Mouse (Mus musculus) thymus, adult 2 months (tissue): ENCODE results near the gene Syt8. TPM values are rescaled to one million over a fixed set of nuclear protein-coding genes. Genes with fewer than 3 reads are reported as not detected.

Source experiments
- DNase-seq: peaks from one replicate; pipeline ENCODE4 v3.0.0; 2021
- H3K27ac ChIP-seq: fragments of 200-500 bp; 2 replicates; pipeline ENCODE4 v1.5.1; 2012; ENCODE audit warnings: low read length, control low read depth; ENCODE audit not compliant: control insufficient read depth, insufficient read depth
- H3K27me3 ChIP-seq: fragments of 200-500 bp; 2 replicates; pipeline ENCODE4 v1.6.1; 2012; ENCODE audit warnings: mild to moderate bottlenecking, low read length, moderate library complexity, mixed read lengths; ENCODE audit not compliant: control insufficient read depth, insufficient read depth
- H3K36me3 ChIP-seq: fragments of 200-500 bp; 2 replicates; pipeline ENCODE4 v1.6.1; 2012; ENCODE audit warnings: mild to moderate bottlenecking, low read length, moderate library complexity; ENCODE audit not compliant: control insufficient read depth, insufficient read depth
- H3K4me1 ChIP-seq: fragments of 200-500 bp; replicated peaks from 2 replicates; pipeline ENCODE4 v1.6.1; 2012; ENCODE audit warnings: low read length; ENCODE audit not compliant: control insufficient read depth, insufficient read depth
- H3K4me3 ChIP-seq: fragments of 200-500 bp; 2 replicates; pipeline ENCODE4 v1.5.1; 2012; ENCODE audit warnings: mild to moderate bottlenecking, low read length, control low read depth, moderate library complexity; ENCODE audit not compliant: control insufficient read depth, insufficient read depth
- CTCF ChIP-seq: fragments of 200-500 bp; IDR thresholded peaks from 2 replicates; pipeline ENCODE4 v1.5.1; 2012; ENCODE audit warnings: mild to moderate bottlenecking, control low read depth, low read length, moderate library complexity, borderline replicate concordance; ENCODE audit not compliant: control insufficient read depth, poor library complexity, insufficient read depth; ENCODE audit errors: extremely low read depth
- POLR2A ChIP-seq: fragments of 200-500 bp; IDR thresholded peaks from 2 replicates; pipeline ENCODE4 v1.6.1; 2012; ENCODE audit warnings: mild to moderate bottlenecking, low read length, control low read depth, moderate library complexity; ENCODE audit not compliant: control insufficient read depth, poor library complexity, insufficient read depth; ENCODE audit errors: extremely low read depth
- WGBS: fragments of 180-500 bp; shearing (Covaris S2); methylation state at CpG from one replicate; pipeline ENCODE4 v1.1.7; 2018; 5-methylcytosine and 5-hydroxymethylcytosine counted together
- polyA plus RNA-seq: library from polyadenylated mRNA; depleted of rRNA; stranded (reverse); fragments of >200 nt; gene quantifications from 2 replicates; pipeline ENCODE4 v1.2.3, GENCODE M21; 2012

The Syt8 gene
- polyA plus RNA-seq, 1 experiment = 2.2 TPM

GRCm38 (mm10) chr7:142454706-142455105 lies 20.1 kb downstream of the Syt8 start:
- peaks cover 32% of the 10 kb centered on the region for H3K4me1 ChIP-seq
- DNase-seq = no peak
- no peak overlapping the region for H3K4me3 ChIP-seq
- H3K36me3 ChIP-seq = no peaks in the 10 kb centered on the region
- no peaks in the 10 kb centered on the region for H3K27me3 ChIP-seq
- TF ChIP-seq CTCF = no peak
- TF ChIP-seq POLR2A = no peak
- H3K27ac ChIP-seq = no peak overlapping the region
- WGBS = 90% methylated on average over 1 of the region's 1 CpGs

GRCm38 (mm10) chr7:142455251-142455650 lies 20.6 kb downstream of the Syt8 start:
- no peak for DNase-seq

GRCm38 (mm10) chr7:142456806-142457205 lies 22.2 kb downstream of the Syt8 start:
- TF ChIP-seq POLR2A = no peak
- WGBS = 95% methylated on average over 3 of the region's 3 CpGs
- Histone ChIP-seq H3K36me3 (no peaks in the 10 kb centered on the region), H3K4me3 (no peak overlapping the region), H3K27me3 (no peaks in the 10 kb centered on the region), H3K27ac (peak overlapping the region; percentile 71), H3K4me1 (peaks cover 40% of the 10 kb centered on the region)
- peak; percentile 21 for DNase-seq

More at GRCm38 (mm10) chr7:142455251-142455650, 20.6 kb downstream of the Syt8 start:
- Histone ChIP-seq H3K4me1 (peaks cover 37% of the 10 kb centered on the region), H3K27ac (no peak overlapping the region), H3K27me3 (no peaks in the 10 kb centered on the region), H3K36me3 (no peaks in the 10 kb centered on the region), H3K4me3 (no peak overlapping the region)
- 93% methylated on average over 2 of the region's 2 CpGs for WGBS
- no peak for TF ChIP-seq POLR2A
- no peak for TF ChIP-seq CTCF

GRCm38 (mm10) chr7:142457227-142457811 lies 22.7 kb downstream of the Syt8 start:
- Histone ChIP-seq H3K27me3 (no peaks in the 10 kb centered on the region), H3K4me1 (peaks cover 45% of the 10 kb centered on the region), H3K4me3 (no peak overlapping the region), H3K27ac (peak overlapping the region; percentile 71), H3K36me3 (no peaks in the 10 kb centered on the region)
- no peak for TF ChIP-seq CTCF
- no peak for TF ChIP-seq POLR2A
- WGBS = 6% methylated on average over 3 of the region's 3 CpGs
- DNase-seq = peak; percentile 68

GRCm38 (mm10) chr7:142458026-142458425 lies 23.4 kb downstream of the Syt8 start:
- Histone ChIP-seq H3K4me1 (peaks cover 52% of the 10 kb centered on the region), H3K27me3 (no peaks in the 10 kb centered on the region), H3K4me3 (no peak overlapping the region), H3K27ac (peak overlapping the region; percentile 71), H3K36me3 (no peaks in the 10 kb centered on the region)
- TF ChIP-seq POLR2A (no peak), CTCF (no peak)
- 40% methylated on average over 2 of the region's 2 CpGs for WGBS
- DNase-seq = no peak

GRCm38 (mm10) chr7:142458676-142459298 lies 24.1 kb downstream of the Syt8 start:
- no peak overlapping the region for H3K27ac ChIP-seq
- H3K27me3 ChIP-seq = no peaks in the 10 kb centered on the region
- TF ChIP-seq POLR2A (no peak), CTCF (no peak)
- WGBS = 91% methylated on average over 5 of the region's 5 CpGs
- DNase-seq = no peak
- no peak overlapping the region for H3K4me3 ChIP-seq
- H3K36me3 ChIP-seq = no peaks in the 10 kb centered on the region
- peaks cover 58% of the 10 kb centered on the region for H3K4me1 ChIP-seq

GRCm38 (mm10) chr7:142459299-142459691 lies 24.6 kb downstream of the Syt8 start:
- Histone ChIP-seq H3K36me3 (no peaks in the 10 kb centered on the region), H3K4me3 (no peak overlapping the region), H3K4me1 (peaks cover 61% of the 10 kb centered on the region), H3K27me3 (no peaks in the 10 kb centered on the region), H3K27ac (peak overlapping the region; percentile 12; the same call in 1 of the 2 replicates)
- TF ChIP-seq POLR2A = no peak
- no peak for TF ChIP-seq CTCF
- 98% methylated on average over 2 of the region's 2 CpGs for WGBS
- no peak for DNase-seq
